Mouse (Mus musculus) ES-E14 (cell line): Measurements from ENCODE around the gene Krtap4-16. TPM values are rescaled to one million over a fixed set of nuclear protein-coding genes. Genes with fewer than 3 reads are reported as not detected.
"Not testable (repeated sequence)": the region's sequence is repeated elsewhere in the genome, so short reads cannot be mapped to it uniquely, and the experiment has no call there.

Experiments used
- DNase-seq: peaks from one replicate; pipeline ENCODE4 v3.0.0-alpha.2; 2013; ENCODE audit warnings: low read depth, low spot score
- H3K27ac ChIP-seq: 2 replicates; pipeline ENCODE4 v1.5.1; 2012; ENCODE audit warnings: low read depth, mild to moderate bottlenecking, low read length, moderate library complexity, mixed read lengths; ENCODE audit not compliant: poor library complexity, insufficient read depth, severe bottlenecking
- H3K36me3 ChIP-seq: 2 replicates; pipeline ENCODE4 v1.6.1; 2012; ENCODE audit warnings: mild to moderate bottlenecking, low read length, moderate library complexity, mixed read lengths; ENCODE audit not compliant: control insufficient read depth, poor library complexity, insufficient read depth, severe bottlenecking
- H3K4me1 ChIP-seq, 2 experiments: fragments of 150-350 bp in 1 of 2; sonication (generic) in 1 of 2; 2 replicates each; pipeline ENCODE4 v1.6.1; 2012; ENCODE audit warnings: low read length in 2 of 2, mild to moderate bottlenecking in 1 of 2, mixed read lengths in 1 of 2; ENCODE audit not compliant: control insufficient read depth in 2 of 2, insufficient read depth in 2 of 2, poor library complexity in 1 of 2
- H3K4me3 ChIP-seq, 2 experiments: fragments of 150-350 bp in 1 of 2; sonication (generic) in 1 of 2; 2 replicates each; pipeline ENCODE4 v1.5.1; 2012; ENCODE audit warnings: low read length in 2 of 2, low read depth in 1 of 2, mild to moderate bottlenecking in 1 of 2, mixed read lengths in 1 of 2; ENCODE audit not compliant: insufficient read depth in 1 of 2, poor library complexity in 1 of 2, severe bottlenecking in 1 of 2
- H3K9ac ChIP-seq: 2 replicates; pipeline ENCODE4 v1.6.1; 2012; ENCODE audit warnings: low read depth, mild to moderate bottlenecking, low read length, mixed read lengths; ENCODE audit not compliant: poor library complexity, insufficient read depth, severe bottlenecking
- H3K9me3 ChIP-seq: fragments of 150-350 bp; sonication (generic); 2 replicates; pipeline ENCODE4 v1.6.1; 2012; ENCODE audit warnings: low read depth, mild to moderate bottlenecking, low read length; ENCODE audit not compliant: control insufficient read depth, insufficient read depth
- CHD2 ChIP-seq: IDR thresholded peaks from 2 replicates; pipeline ENCODE4 v1.6.1; 2014; ENCODE audit warnings: mild to moderate bottlenecking, low read depth, low read length, inconsistent platforms
- HCFC1 ChIP-seq: IDR thresholded peaks from 2 replicates; pipeline ENCODE4 v1.6.1; 2012; ENCODE audit warnings: low read length, inconsistent platforms, borderline replicate concordance; ENCODE audit not compliant: insufficient read depth
- MAFK ChIP-seq: IDR thresholded peaks from 2 replicates; pipeline ENCODE4 v1.6.1; 2014; ENCODE audit warnings: mild to moderate bottlenecking, low read depth, low read length, inconsistent platforms; ENCODE audit not compliant: insufficient read depth
- ZC3H11A ChIP-seq: IDR thresholded peaks from 2 replicates; pipeline ENCODE4 v1.6.1; 2012; ENCODE audit warnings: low read depth, mild to moderate bottlenecking, inconsistent platforms, low read length, borderline replicate concordance
- ZNF384 ChIP-seq: IDR thresholded peaks from 2 replicates; pipeline ENCODE4 v1.6.1; 2012; ENCODE audit warnings: low read depth, low read length, inconsistent platforms
- in situ Hi-C, 2 experiments: fragments of 600-800 bp; cut with MboI; formaldehyde crosslinking; loops; one replicate each; pipeline ENCODE4 v1.15.1; 2025; ENCODE audit warnings: low sequenced_read_pairs in 2 of 2, inconsistent platforms in 1 of 2; ENCODE audit not compliant: unreplicated experiment in 2 of 2
- total RNA-seq: library from RNA; depleted of rRNA; stranded (reverse); fragments of 300-350 nt; gene quantifications from 2 replicates; pipeline ENCODE4 v1.2.3, GENCODE M21; 2012; rRNA removed

Gene Krtap4-16
- total RNA-seq, result not detected in 2 replicates

GRCm38 (mm10) chr11:99851508-99851907 lies at the start of gene Krtap4-16:
Gene Krtap4-16, minus strand, starts transcription at chr11:99851608.
- H3K4me1 ChIP-seq, result no peaks in the 10 kb centered on the region
- H3K27ac ChIP-seq, result no peak within 1 kb of the TSS
- DNase-seq, result no peak
- in situ Hi-C loops, result no loop called here
- H3K36me3 ChIP-seq, result no peaks in the 10 kb centered on the region
- no peak within 1 kb of the TSS for H3K4me3 ChIP-seq
- no peaks in the 10 kb centered on the region for H3K9me3 ChIP-seq
- H3K9ac ChIP-seq, result no peak within 1 kb of the TSS
- no peak for TF ChIP-seq ZC3H11A
- TF ChIP-seq MAFK, result no peak
- TF ChIP-seq CHD2, result no peak
- no peak for TF ChIP-seq HCFC1
- no peak for TF ChIP-seq ZNF384

- H3K4me3 ChIP-seq, H3K36me3 ChIP-seq, DNase-seq, H3K27ac ChIP-seq, H3K9ac ChIP-seq, H3K4me1 ChIP-seq, in situ Hi-C loops, H3K9me3 ChIP-seq: not testable (repeated sequence)
Measured at GRCm38 (mm10) chr11:99878887-99879286, 27.5 kb upstream of the Krtap4-16 start, which contains the start of gene Gm11567. Gene Gm11567, plus strand, starts transcription at chr11:99879187.

GRCm38 (mm10) chr11:99873089-99873488 lies 21.7 kb upstream of the Krtap4-16 start, which contains the start of gene Krtap9-1:
Gene Krtap9-1, plus strand, starts transcription at chr11:99873389.
- H3K27ac ChIP-seq, H3K4me1 ChIP-seq, H3K36me3 ChIP-seq, in situ Hi-C loops, H3K9ac ChIP-seq, H3K4me3 ChIP-seq, H3K9me3 ChIP-seq, DNase-seq: not testable (repeated sequence)

- H3K4me1 ChIP-seq, H3K9me3 ChIP-seq, H3K27ac ChIP-seq, H3K36me3 ChIP-seq, DNase-seq, H3K4me3 ChIP-seq, in situ Hi-C loops, H3K9ac ChIP-seq: not testable (repeated sequence)
Measured at GRCm38 (mm10) chr11:99864176-99864575, 12.8 kb upstream of the Krtap4-16 start, which contains the start of gene Gm11559. Gene Gm11559, plus strand, starts transcription at chr11:99864476.

- DNase-seq, result no peak
- Histone ChIP-seq H3K9me3 (no peaks in the 10 kb centered on the region), H3K4me1 (no peaks in the 10 kb centered on the region), H3K27ac (no peak overlapping the region), H3K4me3 (no peak overlapping the region), H3K36me3 (no peaks in the 10 kb centered on the region), H3K9ac (no peak overlapping the region)
- TF ChIP-seq ZNF384 (no peak), MAFK (no peak), HCFC1 (no peak), ZC3H11A (no peak), CHD2 (no peak)
- in situ Hi-C loops, result no loop called here
Measured at GRCm38 (mm10) chr11:99858761-99859160, 7.4 kb upstream of the Krtap4-16 start.
